Mouse (Mus musculus) intestine, embryonic 14.5 days (tissue): ENCODE measurements around the gene Kif21a. TPM values are rescaled to one million over a fixed set of nuclear protein-coding genes. Genes with fewer than 3 reads are reported as not detected.

Experiments used
- ATAC-seq: fragments of 200-750 bp; cut with Nextera tagmentation; replicated peaks from 2 replicates; pipeline ENCODE4 v1.8.0; 2017; ENCODE audit warnings: low read depth, moderate number of reproducible peaks, moderate TSS enrichment, moderate library complexity; ENCODE audit not compliant: low FRiP score, low TSS enrichment
- DNase-seq: peaks from one replicate; pipeline ENCODE4 v3.0.0-alpha.2; 2018; ENCODE audit warnings: low spot score
- H3K27ac ChIP-seq: fragments of 300-500 bp; sonication (generic); 2 replicates; pipeline ENCODE4 v1.5.1; 2014; ENCODE audit warnings: low read depth, mild to moderate bottlenecking, control low read depth
- H3K27me3 ChIP-seq: fragments of 300-500 bp; sonication (generic); replicated peaks from 2 replicates; pipeline ENCODE4 v1.6.1; 2014; ENCODE audit warnings: low read length, control low read depth; ENCODE audit not compliant: control insufficient read depth, insufficient read depth
- H3K36me3 ChIP-seq: fragments of 300-500 bp; sonication (generic); 2 replicates; pipeline ENCODE4 v1.6.1; 2014; ENCODE audit warnings: low read length, control low read depth; ENCODE audit not compliant: control insufficient read depth, insufficient read depth
- H3K4me1 ChIP-seq: fragments of 300-500 bp; sonication (generic); replicated peaks from 2 replicates; pipeline ENCODE4 v1.6.1; 2014; ENCODE audit warnings: low read length, control low read depth, mixed read lengths; ENCODE audit not compliant: control insufficient read depth, insufficient read depth
- H3K4me2 ChIP-seq: fragments of 300-500 bp; sonication (generic); 2 replicates; pipeline ENCODE4 v1.6.1; 2014; ENCODE audit warnings: low read length
- H3K4me3 ChIP-seq: fragments of 300-500 bp; sonication (generic); 2 replicates; pipeline ENCODE4 v1.5.1; 2014; ENCODE audit warnings: low read depth, low read length, control low read depth, mixed read lengths
- H3K9ac ChIP-seq: fragments of 300-500 bp; sonication (generic); 2 replicates; pipeline ENCODE4 v1.6.1; 2014; ENCODE audit warnings: mild to moderate bottlenecking, low read length
- H3K9me3 ChIP-seq: fragments of 300-500 bp; sonication (generic); 2 replicates; pipeline ENCODE4 v1.6.1; 2016; ENCODE audit warnings: low read length, control low read depth; ENCODE audit not compliant: control insufficient read depth
- WGBS: fragments of 180-500 bp; shearing (Covaris S2); extraction: QIAGEN DNeasy Blood & Tissue Kit; methylation state at CpG from one replicate; pipeline ENCODE4 v1.1.7; 2014; 5-methylcytosine and 5-hydroxymethylcytosine counted together
- polyA plus RNA-seq: library from polyadenylated mRNA; unstranded; fragments of >200 nt; fragmentation: Nextera tagmentation; extraction: Ambion mirVana; gene quantifications from 2 replicates; pipeline ENCODE4 v1.2.1, GENCODE M21; 2014

Gene Kif21a
- polyA plus RNA-seq, 1 experiment from 2014 or later, result 12.8 TPM

GRCm38 (mm10) chr15:90935579-90935978 is 114.2 kb downstream of the Kif21a start:
- ATAC-seq (no peak), DNase-seq (no peak)
- H3K27ac ChIP-seq, result no peak overlapping the region

GRCm38 (mm10) chr15:90931451-90931850 is 118.3 kb downstream of the Kif21a start:
- DNase-seq (no peak), ATAC-seq (no peak)
- no peak overlapping the region for H3K9ac ChIP-seq
- no peak overlapping the region for H3K4me2 ChIP-seq
- H3K36me3 ChIP-seq, result no peaks in the 10 kb centered on the region
- no peaks in the 10 kb centered on the region for H3K4me1 ChIP-seq
- no peaks in the 10 kb centered on the region for H3K27me3 ChIP-seq
- H3K27ac ChIP-seq, result no peak overlapping the region
- H3K9me3 ChIP-seq, result no peaks in the 10 kb centered on the region
- 76% methylated on average over 5 of the region's 5 CpGs for WGBS
- H3K4me3 ChIP-seq, result no peak overlapping the region

More at GRCm38 (mm10) chr15:90935579-90935978, 114.2 kb downstream of the Kif21a start:
- H3K9me3 ChIP-seq, result no peaks in the 10 kb centered on the region
- H3K27me3 ChIP-seq, result no peaks in the 10 kb centered on the region
- no peak overlapping the region for H3K4me2 ChIP-seq
- no peak overlapping the region for H3K4me3 ChIP-seq
- no peaks in the 10 kb centered on the region for H3K4me1 ChIP-seq
- H3K36me3 ChIP-seq, result no peaks in the 10 kb centered on the region
- WGBS, result 75% methylated on average over 6 of the region's 6 CpGs
- H3K9ac ChIP-seq, result no peak overlapping the region

- no peak overlapping the region for H3K4me3 ChIP-seq
- DNase-seq (no peak), ATAC-seq (no peak)
- no peaks in the 10 kb centered on the region for H3K9me3 ChIP-seq
- H3K4me1 ChIP-seq, result no peaks in the 10 kb centered on the region
- H3K27me3 ChIP-seq, result no peaks in the 10 kb centered on the region
- WGBS, result 28% methylated on average over 1 of the region's 1 CpGs
- no peak overlapping the region for H3K27ac ChIP-seq
- H3K4me2 ChIP-seq, result no peak overlapping the region
- no peaks in the 10 kb centered on the region for H3K36me3 ChIP-seq
- no peak overlapping the region for H3K9ac ChIP-seq
Observed at GRCm38 (mm10) chr15:90929043-90929442, 120.7 kb downstream of the Kif21a start.

GRCm38 (mm10) chr15:90896480-90896879 is 153.3 kb downstream of the Kif21a start:
- no peak overlapping the region for H3K27ac ChIP-seq
- no peaks in the 10 kb centered on the region for H3K4me1 ChIP-seq
- no peaks in the 10 kb centered on the region for H3K36me3 ChIP-seq
- ATAC-seq (no peak), DNase-seq (no peak)
- no peaks in the 10 kb centered on the region for H3K27me3 ChIP-seq
- no peak overlapping the region for H3K4me3 ChIP-seq
- no peak overlapping the region for H3K9ac ChIP-seq
- H3K4me2 ChIP-seq, result no peak overlapping the region
- WGBS, result 82% methylated on average over 9 of the region's 9 CpGs
- no peaks in the 10 kb centered on the region for H3K9me3 ChIP-seq

GRCm38 (mm10) chr15:90887466-90887865 is 162.3 kb downstream of the Kif21a start:
- H3K9ac ChIP-seq, result no peak overlapping the region
- DNase-seq (no peak), ATAC-seq (no peak)
- no peaks in the 10 kb centered on the region for H3K36me3 ChIP-seq
- 65% methylated on average over 8 of the region's 8 CpGs for WGBS
- no peak overlapping the region for H3K4me2 ChIP-seq
- no peaks in the 10 kb centered on the region for H3K27me3 ChIP-seq
- no peaks in the 10 kb centered on the region for H3K9me3 ChIP-seq
- H3K4me3 ChIP-seq, result no peak overlapping the region
- H3K27ac ChIP-seq, result no peak overlapping the region
- H3K4me1 ChIP-seq, result no peaks in the 10 kb centered on the region

Other genes with a start within 250 kb of the Kif21a start
- gene Abcd2, start 141.9 kb upstream of the Kif21a start, polyA plus RNA-seq, result 2.8 and 3.4 TPM in 2 replicates
- 0.12 TPM in 1 of 2 replicates, not detected in the other for gene CN725425, start 149.5 kb upstream of the Kif21a start, polyA plus RNA-seq